Mouse (Mus musculus) bone marrow, adult 2 months (tissue): ENCODE data around the gene Zfp592.

Source experiments
- CTCF ChIP-seq: fragments of 200-500 bp; IDR thresholded peaks from 2 replicates; pipeline ENCODE4 v1.5.1; 2011; ENCODE audit warnings: low read length, control low read depth; ENCODE audit not compliant: control insufficient read depth, insufficient read depth
- POLR2A ChIP-seq: fragments of 200-500 bp; IDR thresholded peaks from 2 replicates; pipeline ENCODE4 v1.6.1; 2011; ENCODE audit warnings: low read depth, mild to moderate bottlenecking, control low read depth, low read length, borderline replicate concordance; ENCODE audit not compliant: control insufficient read depth

- TF ChIP-seq CTCF = no peak
- no peak for TF ChIP-seq POLR2A
Observed at GRCm38 (mm10) chr7:81058712-81059154, 65.3 kb downstream of the Zfp592 start.
